Mouse (Mus musculus): Measurements from ENCODE around the gene Mill1. TPM values are rescaled to one million over a fixed set of nuclear protein-coding genes. Genes with fewer than 3 reads are reported as not detected.

The Mill1 gene
- polyA plus RNA-seq, 1 experiment from 2014 or later, result not detected

Other genes starting within 250 kb of the Mill1 start
- not detected in 2 replicates for gene Ceacam13, start 235.5 kb upstream of the Mill1 start, polyA plus RNA-seq (2014; fragmentation: Nextera tagmentation; extraction: Ambion mirVana)
- not detected in 2 replicates for gene Ceacam12, start 179.4 kb upstream of the Mill1 start, polyA plus RNA-seq (2014; fragmentation: Nextera tagmentation; extraction: Ambion mirVana)
- gene Igfl3, start 68.9 kb upstream of the Mill1 start, polyA plus RNA-seq (2014; fragmentation: Nextera tagmentation; extraction: Ambion mirVana), result not detected in 2 replicates
- gene Psg18, start 109.7 kb downstream of the Mill1 start, polyA plus RNA-seq (2014; fragmentation: Nextera tagmentation; extraction: Ambion mirVana), result not detected in 2 replicates
- gene Psg28, start 186.7 kb downstream of the Mill1 start, polyA plus RNA-seq (2014; fragmentation: Nextera tagmentation; extraction: Ambion mirVana), result not detected in 2 replicates
- not detected in 2 replicates for gene Psg26, start 238.8 kb downstream of the Mill1 start, polyA plus RNA-seq (2014; fragmentation: Nextera tagmentation; extraction: Ambion mirVana)